13 mouse cellular contexts compared by ENCODE assay signal in genomic region chr7:64160737-64161470, GRCm38 (mm10). TPM values are rescaled to one million over a fixed set of nuclear protein-coding genes. Genes with fewer than 3 reads are reported as not detected.
DNase-seq lines count a peak whose midpoint lies in the region; TF ChIP-seq lines count a peak whose summit lies in the region.
"Had no signal": no experiment of that assay in that cellular context is flagged by ENCODE, and none has a peak within 500 bp of the region (broad histone marks: within the 10 kb centered on the region; RNA-seq: fewer than 3 reads in every experiment).

No protein-coding gene starts in this region.

- H3K4me3 ChIP-seq in thymus, adult 2 months (ENCODE audit: control insufficient read depth, insufficient read depth, low read length): no peak overlapping the region
- H3K4me3 ChIP-seq: limb, embryonic 12.5 days had no signal

- WGBS in thymus, adult 2 months: 26% methylated on average over 10 of the region's 10 CpGs

- no peaks in the 10 kb centered on the region for H3K36me3 ChIP-seq in thymus, adult 2 months (ENCODE audit: control insufficient read depth, insufficient read depth, low read length)
- H3K36me3 ChIP-seq: limb, embryonic 12.5 days had no signal

- TF ChIP-seq CTCF in thymus, adult 2 months (IDR thresholded peaks at IDR 0.05; ENCODE audit: borderline replicate concordance, control insufficient read depth, extremely low read depth, insufficient read depth, low read length, poor library complexity): no peak

- DNase-seq in heart, adult 11 months: peak; percentile 85
- DNase-seq in heart, postnatal 25 days (ENCODE audit: low spot score): no peak
- DNase-seq in thymus, adult 2 months: no peak
- no peak for DNase-seq in thymus, adult 18-20 months
- peak; percentile 77 to 80 for DNase-seq in right cerebral cortex, adult 2 months (ENCODE audit: low spot score in 2 of 2)
- DNase-seq in embryo, embryonic 11 days: no peak
- no peak for DNase-seq in cerebellum, adult 9-10 months
- DNase-seq in urinary bladder, postnatal 14 days (ENCODE audit: low spot score): no peak
- DNase-seq: adrenal gland, postnatal 25 days; cerebellum, adult 2 months had no signal

- no peak for TF ChIP-seq POLR2A in thymus, adult 2 months (IDR thresholded peaks at IDR 0.05; ENCODE audit: control insufficient read depth, extremely low read depth, insufficient read depth, low read length, poor library complexity)

- H3K27me3 ChIP-seq in thymus, adult 2 months (ENCODE audit: control insufficient read depth, insufficient read depth, low read length): no peaks in the 10 kb centered on the region
- H3K27me3 ChIP-seq: limb, embryonic 12.5 days had no signal

- H3K4me1 ChIP-seq in thymus, adult 2 months (replicated peaks; ENCODE audit: control insufficient read depth, insufficient read depth, low read length): peaks cover 79% of the 10 kb centered on the region
- H3K4me1 ChIP-seq: limb, embryonic 12.5 days had no signal

- intact Hi-C loops in heart, postnatal 25 days (cut with DNase I): loop anchor here (10.0 kb wide), 1 partner anchor 574 kb away; no protein-coding TSS in a partner anchor

- peak overlapping the region; percentile 96 for H3K27ac ChIP-seq in thymus, adult 2 months (ENCODE audit: control insufficient read depth, insufficient read depth, low read length)
- H3K27ac ChIP-seq: kidney, postnatal 0 days; limb, embryonic 12.5 days had no signal

RNA-seq across cellular contexts. Expression of gene Trpm1, which starts 7.3 kb away (rescaled TPM):
- total RNA-seq in heart, postnatal 25 days (2021): not detected
- polyA plus RNA-seq in thymus, adult 2 months (2012; rRNA removed): 1.7 and 2.3 TPM in 2 replicates
- total RNA-seq: adrenal gland, postnatal 25 days; hematopoietic stem cell, adult 5-6 weeks had no signal
- polyA plus RNA-seq: cerebellum, adult 2 months had no signal

Comparison
In these comparisons a context has a peak if more than half of its experiments do, and no peak if none do; other contexts are left out.
1. DNase-seq: peak in heart, adult 11 months (single experiment) and right cerebral cortex, adult 2 months (2 of 2); none in heart, postnatal 25 days (single experiment), thymus, adult 2 months (single experiment), thymus, adult 18-20 months (0 of 2), embryo, embryonic 11 days (single experiment), cerebellum, adult 9-10 months (single experiment) and urinary bladder, postnatal 14 days (single experiment).